Mouse (Mus musculus) leukemia stem cell, adult 10-12 weeks (primary cell): ENCODE data around the gene Slc25a33. TPM values are rescaled to one million over a fixed set of nuclear protein-coding genes. Genes with fewer than 3 reads are reported as not detected.

Source experiments
- polyA plus RNA-seq: library from polyadenylated mRNA; stranded (reverse); fragments of >175 nt; gene quantifications from 2 replicates; pipeline ENCODE4 v1.2.3, GENCODE M21; 2012; ENCODE audit warnings: low replicate concordance

Slc25a33 gene
- polyA plus RNA-seq: 15.3 and 19.2 TPM in 2 replicates

DNA sequence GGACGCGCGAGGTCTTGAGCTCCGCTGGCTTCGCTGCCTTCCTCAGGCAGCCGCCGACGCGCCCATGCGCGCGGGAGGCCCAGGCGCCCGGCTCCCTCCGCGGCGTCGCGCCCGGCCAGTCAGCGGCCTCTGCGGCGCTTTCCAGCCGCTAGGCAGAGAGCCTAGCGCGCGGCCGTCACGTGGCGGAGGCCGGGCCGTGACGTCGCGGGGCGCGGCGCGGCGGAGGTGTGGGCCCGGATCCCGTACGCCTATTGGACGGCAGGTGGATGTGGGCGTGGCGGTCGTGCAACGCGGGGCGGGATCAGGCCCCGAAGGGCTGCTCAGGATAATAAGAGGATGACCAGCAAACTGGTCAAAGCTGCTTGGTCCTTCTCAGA, at the start of gene Slc25a33:
Gene Slc25a33 (minus strand): TSS at position 184 of the 377 bp plus-strand sequence.

DNA sequence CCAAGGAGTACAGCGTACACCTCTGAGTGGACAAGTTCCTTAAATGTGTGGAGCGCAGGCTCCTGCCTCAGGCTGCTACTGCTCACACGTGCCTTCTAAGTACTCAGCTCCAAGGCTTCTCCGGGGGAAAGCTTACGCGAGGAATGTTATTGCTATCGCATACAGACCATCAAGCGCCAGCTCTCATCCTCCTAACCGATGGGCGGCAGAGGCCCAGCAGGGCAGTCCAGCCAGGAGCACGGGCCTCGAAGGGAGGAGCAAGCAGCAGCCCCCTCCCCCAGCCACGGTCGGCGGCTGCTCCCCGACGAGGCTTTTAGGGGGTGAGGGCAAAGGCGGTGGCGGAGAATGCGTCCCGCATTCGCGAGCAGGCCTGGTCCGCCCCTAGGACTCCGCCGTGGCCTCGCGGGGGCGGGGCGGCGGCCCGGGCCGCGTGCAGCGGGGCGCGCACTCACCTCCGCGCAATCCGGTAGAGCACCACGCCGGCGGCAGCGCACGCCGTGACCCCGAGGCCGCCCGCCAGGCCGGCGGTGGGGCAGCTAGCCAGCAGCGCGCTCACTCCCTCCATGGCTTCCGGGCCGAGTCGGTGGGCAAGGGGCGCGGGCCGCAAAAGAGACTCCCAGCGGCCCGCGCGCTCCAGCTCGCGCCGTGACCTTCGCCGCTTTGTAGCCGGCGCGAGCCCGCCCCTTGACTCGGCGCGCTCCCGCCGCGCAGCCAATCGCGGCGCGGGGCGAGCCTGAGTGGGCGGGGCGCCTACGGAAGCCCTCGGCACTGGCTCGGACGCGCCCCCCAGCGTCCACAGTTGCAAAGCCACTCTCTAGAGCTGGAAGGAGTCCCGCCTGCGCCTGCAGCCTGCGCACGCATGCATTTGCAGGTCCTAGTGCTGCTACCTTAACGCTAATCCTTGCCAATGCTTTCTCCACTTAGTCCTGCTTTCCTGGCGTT, 36.4 kb downstream of the Slc25a33 start, which contains the start of gene Tmem201:
Gene Tmem201 (minus strand): TSS at position 662 of the 942 bp plus-strand sequence.

DNA sequence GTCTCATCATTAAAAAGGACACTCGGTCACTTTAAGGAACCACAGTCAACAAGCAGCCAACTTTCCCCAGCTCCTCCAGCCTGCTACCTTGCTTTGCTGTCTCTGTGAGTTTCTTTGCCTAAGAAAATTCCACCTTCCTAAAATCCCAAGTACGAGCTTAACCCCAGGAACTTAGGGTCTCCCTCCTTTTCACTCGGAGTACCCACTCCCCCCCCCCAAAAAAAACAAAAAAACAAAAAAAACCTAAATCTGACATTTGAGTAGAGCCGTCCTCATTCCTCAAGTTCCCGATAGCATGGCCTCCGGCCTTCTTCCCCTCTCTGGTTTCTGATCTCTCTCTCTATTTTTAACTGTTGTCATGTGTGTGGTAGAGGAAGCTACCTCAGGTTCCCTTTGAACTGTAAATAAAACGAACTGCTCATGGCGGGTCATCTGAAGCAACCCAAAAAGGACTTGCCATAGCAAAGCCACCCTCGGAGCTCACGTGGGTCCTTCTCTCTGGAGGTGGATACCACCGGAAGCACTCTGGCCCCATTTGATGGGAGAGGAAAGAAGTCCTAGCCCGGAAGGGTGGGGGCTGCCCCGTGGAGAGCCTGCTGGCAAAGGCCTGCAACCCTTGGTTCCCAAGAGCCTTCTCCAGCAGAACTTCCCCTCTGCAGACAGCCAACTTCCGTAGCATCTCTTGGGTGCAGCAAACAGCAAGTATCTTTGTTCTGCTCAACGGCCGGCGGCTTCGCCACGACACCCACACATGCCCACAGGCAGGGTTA, 71.7 kb downstream of the Slc25a33 start, which contains the start of gene Pik3cd:
Gene Pik3cd (minus strand): TSS at position 362 of the 770 bp plus-strand sequence.

Other genes starting within 250 kb of the Slc25a33 start
- gene Clstn1, start 187.8 kb downstream of the Slc25a33 start, polyA plus RNA-seq: 9.5 and 10.6 TPM in 2 replicates
- 37.1 and 68.7 TPM in 2 replicates for gene Pik3cd, start 71.7 kb downstream of the Slc25a33 start, polyA plus RNA-seq
- gene Tmem201, start 36.2 kb downstream of the Slc25a33 start, polyA plus RNA-seq: 50.9 and 97.6 TPM in 2 replicates
- gene Spsb1, start 180.8 kb upstream of the Slc25a33 start, polyA plus RNA-seq: 1.4 and 2.1 TPM in 2 replicates
- gene H6pd, start 234.7 kb upstream of the Slc25a33 start, polyA plus RNA-seq: 5.5 and 10.4 TPM in 2 replicates